Mouse (Mus musculus) lung, postnatal 0 days (tissue): ENCODE data around the gene Tns2. TPM values are rescaled to one million over a fixed set of nuclear protein-coding genes. Genes with fewer than 3 reads are reported as not detected.

Experiments
- ATAC-seq: fragments of 200-750 bp; cut with Nextera tagmentation; 2 replicates; pipeline ENCODE4 v1.8.0; 2017; ENCODE audit warnings: moderate library complexity
- DNase-seq: peaks from one replicate; pipeline ENCODE4 v3.0.0-alpha.2; 2016; ENCODE audit warnings: low spot score
- H3K27ac ChIP-seq: fragments of 300-500 bp; sonication (generic); 2 replicates; pipeline ENCODE4 v1.5.1; 2014; ENCODE audit warnings: antibody characterized with exemption, mild to moderate bottlenecking, low read length, mixed read lengths
- H3K27me3 ChIP-seq: fragments of 300-500 bp; sonication (generic); replicated peaks from 2 replicates; pipeline ENCODE4 v1.6.1; 2014; ENCODE audit warnings: low read length, mixed read lengths; ENCODE audit not compliant: insufficient read depth
- H3K36me3 ChIP-seq: fragments of 300-500 bp; sonication (generic); 2 replicates; pipeline ENCODE4 v1.6.1; 2014; ENCODE audit warnings: low read length, mixed read lengths; ENCODE audit not compliant: insufficient read depth
- H3K4me1 ChIP-seq: fragments of 300-500 bp; sonication (generic); 2 replicates; pipeline ENCODE4 v1.6.1; 2014; ENCODE audit warnings: antibody characterized with exemption, low read depth, low read length, mixed read lengths; ENCODE audit not compliant: insufficient read depth
- H3K4me2 ChIP-seq: fragments of 300-500 bp; sonication (generic); replicated peaks from 2 replicates; pipeline ENCODE4 v1.6.1; 2014; ENCODE audit warnings: low read depth, mild to moderate bottlenecking, low read length, moderate library complexity, mixed read lengths
- H3K4me3 ChIP-seq: fragments of 300-500 bp; sonication (generic); 2 replicates; pipeline ENCODE4 v1.5.1; 2014; ENCODE audit warnings: low read depth, low read length
- H3K9ac ChIP-seq: fragments of 300-500 bp; sonication (generic); replicated peaks from 2 replicates; pipeline ENCODE4 v1.6.1; 2014; ENCODE audit warnings: low read depth, mild to moderate bottlenecking
- H3K9me3 ChIP-seq: fragments of 300-500 bp; sonication (generic); 2 replicates; pipeline ENCODE4 v1.6.1; 2016; ENCODE audit warnings: low read length, mixed read lengths
- CTCF ChIP-seq: IDR thresholded peaks from 2 replicates; pipeline ENCODE4 v1.5.1; 2016; ENCODE audit warnings: antibody characterized with exemption, mild to moderate bottlenecking
- EP300 ChIP-seq: IDR thresholded peaks from 2 replicates; pipeline ENCODE4 v1.6.1; 2016; ENCODE audit warnings: antibody characterized with exemption, mild to moderate bottlenecking, control low read depth
- WGBS: fragments of 180-500 bp; shearing (Covaris S2); extraction: QIAGEN DNeasy Blood & Tissue Kit; methylation state at CpG from one replicate; pipeline ENCODE4 v1.1.7; 2014; 5-methylcytosine and 5-hydroxymethylcytosine counted together
- polyA plus RNA-seq: library from polyadenylated mRNA; unstranded; fragments of >200 nt; fragmentation: Nextera tagmentation; extraction: Ambion mirVana; gene quantifications from 2 replicates; pipeline ENCODE4 v1.2.1, GENCODE M21; 2015

Tns2 gene
- polyA plus RNA-seq, 1 experiment from 2014 or later = 48.7 TPM

DNA sequence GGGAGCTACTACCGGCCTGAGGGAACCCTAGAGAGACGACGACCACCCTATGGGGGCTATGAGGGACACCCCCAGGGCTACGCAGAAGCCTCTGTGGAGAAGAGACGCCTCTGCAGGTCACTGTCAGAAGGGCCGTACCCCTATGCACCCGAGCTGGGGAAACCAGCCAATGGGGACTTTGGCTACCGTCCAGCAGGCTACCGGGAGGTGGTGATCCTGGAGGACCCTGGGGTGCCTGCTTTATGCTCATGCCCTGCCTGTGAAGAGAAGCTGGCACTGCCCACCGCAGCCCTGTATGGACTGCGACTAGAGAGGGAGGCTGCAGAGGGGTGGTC, 11.2 kb downstream of the Tns2 start:
- TF ChIP-seq EP300 (no peak), CTCF (no peak)
- DNase-seq (no peak), ATAC-seq (no peak)
- H3K4me3 ChIP-seq = no peak overlapping the region
- no peak overlapping the region for H3K9ac ChIP-seq
- peaks cover 90% of the 10 kb centered on the region for H3K36me3 ChIP-seq
- peaks cover 17% of the 10 kb centered on the region; the same call in 1 of the 2 replicates for H3K4me1 ChIP-seq
- H3K27ac ChIP-seq = no peak overlapping the region
- H3K9me3 ChIP-seq = no peaks in the 10 kb centered on the region
- H3K4me2 ChIP-seq = no peak overlapping the region
- no peaks in the 10 kb centered on the region for H3K27me3 ChIP-seq
- 70% methylated on average over 11 of the region's 11 CpGs for WGBS

DNA sequence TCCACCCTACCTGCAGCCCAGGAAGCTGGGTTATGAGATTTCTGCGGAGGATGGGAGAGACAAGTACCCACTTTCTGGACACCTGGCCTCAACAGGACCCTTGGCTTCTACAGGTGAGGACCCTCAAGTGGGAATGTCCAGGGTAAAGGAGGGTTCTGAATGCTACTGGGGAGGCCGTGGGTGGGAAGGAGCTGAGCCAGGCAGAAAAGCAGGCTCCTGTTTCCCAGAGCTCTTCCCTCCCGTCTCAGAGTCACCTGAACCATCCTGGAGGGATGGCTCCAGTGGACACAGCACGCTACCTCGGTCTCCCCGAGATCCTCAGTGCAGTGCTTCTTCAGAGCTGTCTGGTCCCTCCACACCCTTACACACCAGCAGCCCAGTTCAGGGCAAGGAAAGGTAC, 12.0 kb downstream of the Tns2 start:
- DNase-seq (no peak), ATAC-seq (no peak)
- no peak overlapping the region for H3K4me3 ChIP-seq
- TF ChIP-seq EP300 = no peak
- no peak for TF ChIP-seq CTCF
- no peaks in the 10 kb centered on the region for H3K9me3 ChIP-seq
- peaks cover 13% of the 10 kb centered on the region; the same call in 1 of the 2 replicates for H3K4me1 ChIP-seq
- H3K4me2 ChIP-seq = no peak overlapping the region
- no peak overlapping the region for H3K27ac ChIP-seq
- 90% methylated on average over 6 of the region's 6 CpGs for WGBS
- H3K36me3 ChIP-seq = peaks cover 90% of the 10 kb centered on the region
- no peaks in the 10 kb centered on the region for H3K27me3 ChIP-seq
- no peak overlapping the region for H3K9ac ChIP-seq

DNA sequence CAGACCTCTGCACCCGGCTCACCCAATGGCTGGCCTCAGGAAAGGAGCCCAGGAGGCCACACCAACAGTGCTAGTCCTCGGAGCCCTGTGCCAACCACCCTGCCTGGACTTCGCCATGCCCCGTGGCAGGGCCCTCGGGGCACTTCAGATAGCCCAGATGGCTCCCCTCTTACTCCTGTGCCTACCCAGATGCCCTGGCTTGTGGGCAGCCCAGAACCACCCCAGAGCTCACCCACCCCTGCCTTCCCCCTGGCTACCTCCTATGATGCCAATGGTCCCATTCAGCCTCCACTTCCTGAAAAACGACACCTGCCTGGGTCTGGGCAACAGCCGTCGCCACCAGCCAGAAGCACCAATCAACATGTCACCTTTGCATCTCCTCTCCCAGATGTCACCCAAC, 12.6 kb downstream of the Tns2 start:
- H3K36me3 ChIP-seq = peaks cover 85% of the 10 kb centered on the region
- H3K4me2 ChIP-seq = no peak overlapping the region
- no peak overlapping the region for H3K4me3 ChIP-seq
- no peak overlapping the region for H3K9ac ChIP-seq
- ATAC-seq (no peak), DNase-seq (no peak)
- TF ChIP-seq EP300 (no peak), CTCF (no peak)
- no peaks in the 10 kb centered on the region for H3K9me3 ChIP-seq
- H3K27me3 ChIP-seq = no peaks in the 10 kb centered on the region
- peaks cover 9% of the 10 kb centered on the region; the same call in 1 of the 2 replicates for H3K4me1 ChIP-seq
- H3K27ac ChIP-seq = no peak overlapping the region
- WGBS = 67% methylated on average over 8 of the region's 8 CpGs

DNA sequence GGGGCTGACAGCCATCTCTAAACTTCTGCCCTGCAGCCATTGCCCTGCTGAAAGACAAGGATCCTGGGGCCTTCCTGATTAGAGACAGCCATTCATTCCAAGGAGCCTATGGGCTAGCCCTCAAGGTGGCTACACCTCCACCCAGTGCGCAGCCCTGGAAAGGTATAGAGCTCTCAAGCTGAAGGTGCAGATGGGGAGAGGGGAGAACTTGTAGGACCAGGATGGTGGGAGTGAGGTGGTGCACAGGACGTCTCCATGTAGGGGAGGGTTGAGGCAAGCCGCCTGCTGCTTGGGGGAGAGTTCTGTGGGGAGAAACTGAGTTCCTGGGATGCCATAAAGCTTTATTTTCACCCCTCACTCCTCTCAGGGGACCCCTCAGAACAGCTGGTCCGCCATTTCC, 13.5 kb downstream of the Tns2 start:
- Histone ChIP-seq H3K4me3 (no peak overlapping the region), H3K36me3 (peaks cover 78% of the 10 kb centered on the region), H3K4me1 (peaks cover 4% of the 10 kb centered on the region; the same call in 1 of the 2 replicates), H3K4me2 (no peak overlapping the region), H3K9me3 (no peaks in the 10 kb centered on the region), H3K27ac (no peak overlapping the region), H3K9ac (no peak overlapping the region), H3K27me3 (no peaks in the 10 kb centered on the region)
- 75% methylated on average over 4 of the region's 4 CpGs for WGBS
- TF ChIP-seq EP300 (no peak), CTCF (no peak)
- ATAC-seq = no peak
- no peak for DNase-seq

DNA sequence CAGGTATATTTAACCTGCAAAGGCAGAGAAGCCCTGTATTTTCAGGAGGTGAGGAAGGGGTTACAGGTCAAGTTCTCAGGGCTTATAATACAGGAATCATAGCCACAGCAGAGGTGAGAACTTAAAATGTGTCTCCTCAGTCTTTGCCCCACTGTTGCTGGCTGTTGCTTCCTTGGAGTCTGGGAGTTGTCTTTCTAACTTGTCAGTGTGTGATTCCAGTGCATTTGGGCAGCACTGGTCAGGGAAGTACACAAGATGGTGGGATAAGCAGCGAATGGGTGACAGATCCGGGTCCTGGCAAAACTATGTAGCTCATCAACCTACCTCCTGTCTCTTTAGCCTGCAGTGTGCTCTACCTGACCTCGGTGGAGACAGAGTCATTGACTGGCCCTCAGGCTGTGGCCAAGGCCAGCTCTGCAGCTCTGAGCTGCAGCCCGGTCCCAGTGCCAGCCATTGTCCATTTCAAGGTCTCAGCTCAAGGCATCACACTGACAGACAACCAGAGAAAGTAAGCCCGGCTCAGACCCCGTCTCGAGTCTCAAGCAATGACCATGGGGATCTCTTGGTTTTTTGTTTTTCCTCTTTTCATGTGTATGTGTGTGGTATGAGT, 14.5 kb downstream of the Tns2 start:
- ATAC-seq (no peak), DNase-seq (no peak)
- no peak overlapping the region for H3K9ac ChIP-seq
- 80% methylated on average over 7 of the region's 7 CpGs for WGBS
- no peak for TF ChIP-seq EP300
- no peak for TF ChIP-seq CTCF
- no peak overlapping the region for H3K4me3 ChIP-seq
- no peak overlapping the region for H3K4me2 ChIP-seq
- H3K27ac ChIP-seq = no peak overlapping the region
- H3K27me3 ChIP-seq = no peaks in the 10 kb centered on the region
- H3K4me1 ChIP-seq = no peaks in the 10 kb centered on the region
- H3K9me3 ChIP-seq = no peaks in the 10 kb centered on the region
- peaks cover 71% of the 10 kb centered on the region for H3K36me3 ChIP-seq

DNA sequence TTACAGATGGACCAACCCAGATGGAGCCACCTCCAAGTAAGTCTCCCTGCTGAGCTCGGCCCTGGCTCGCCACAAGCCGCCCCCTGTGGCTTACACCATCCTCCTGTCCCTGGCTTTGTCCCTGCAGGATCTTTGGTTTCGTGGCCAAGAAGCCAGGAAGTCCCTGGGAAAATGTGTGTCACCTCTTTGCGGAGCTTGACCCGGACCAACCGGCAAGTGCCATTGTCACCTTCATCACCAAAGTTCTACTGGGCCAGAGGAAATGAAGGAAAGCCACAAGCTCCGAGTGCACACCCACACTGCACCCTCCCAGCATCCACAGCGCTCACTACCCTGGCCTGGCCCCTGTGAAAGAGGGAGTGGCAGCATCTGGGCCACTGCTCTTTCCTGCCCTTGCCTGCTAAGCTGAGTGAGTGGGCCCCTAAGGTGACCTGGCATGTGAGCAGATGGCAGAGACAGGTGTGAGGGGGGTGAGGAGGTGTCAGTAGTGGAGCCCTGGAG, 15.6 kb downstream of the Tns2 start:
- TF ChIP-seq EP300 = no peak
- TF ChIP-seq CTCF = no peak
- H3K27ac ChIP-seq = no peak overlapping the region

More for the DNA sequence above, 15.6 kb downstream of the Tns2 start:
- Histone ChIP-seq H3K4me3 (no peak overlapping the region), H3K4me2 (no peak overlapping the region), H3K9ac (no peak overlapping the region), H3K4me1 (no peaks in the 10 kb centered on the region), H3K36me3 (peaks cover 61% of the 10 kb centered on the region), H3K27me3 (no peaks in the 10 kb centered on the region), H3K9me3 (no peaks in the 10 kb centered on the region)
- ATAC-seq = no peak
- peak; percentile 7 for DNase-seq
- 77% methylated on average over 9 of the region's 9 CpGs for WGBS
